Comparison of ENCODE assay signal across 32 mouse cellular contexts in genomic region chr11:62981729-62982128, GRCm38 (mm10). TPM values are rescaled to one million over a fixed set of nuclear protein-coding genes. Genes with fewer than 3 reads are reported as not detected.
DNase-seq lines count a peak whose midpoint lies in the region; ATAC-seq and TF ChIP-seq lines count a peak whose summit lies in the region.
"Had no signal": no experiment of that assay in that cellular context is flagged by ENCODE, and none has a peak within 500 bp of the region (broad histone marks: within the 10 kb centered on the region; RNA-seq: fewer than 3 reads in every experiment).

No protein-coding gene starts in this region.

- peak; percentile 13 for DNase-seq in cerebellum, adult 9-10 months
- DNase-seq in cerebellum, adult 9-11 months = no peak
- DNase-seq in heart, adult 18-20 months = peak; percentile 14 to 32
- no peak for DNase-seq in heart, postnatal 25 days (ENCODE audit: low spot score)
- peak; percentile 56 for DNase-seq in left cerebral cortex, postnatal 4 days
- DNase-seq in left cerebral cortex, postnatal 10 days (ENCODE audit: extremely low spot score in 1 of 2, low spot score in 2 of 2) = no peak
- DNase-seq in MEL (ENCODE audit: low read depth, low spot score) = peak; percentile 4
- DNase-seq: B cell, adult 2 months; heart, postnatal 36 days; kidney, adult 18-20 months; kidney, postnatal 4 days; liver, embryonic 13.5 days; lung, adult 2 months; lung, postnatal 36 days; right cerebral cortex, adult 18-20 months; right cerebral cortex, postnatal 4 days; thymus, postnatal 25 days had no signal

- no peak overlapping the region for H3K27ac ChIP-seq in MEL (ENCODE audit: control insufficient read depth, low read depth, low read length)
- H3K27ac ChIP-seq: embryonic facial prominence, embryonic 12.5 days; forebrain, embryonic 15.5 days; heart, embryonic 13.5 days; liver, embryonic 13.5 days; neural tube, embryonic 15.5 days; stomach, embryonic 15.5 days had no signal

- H3K4me1 ChIP-seq in MEL (ENCODE audit: control insufficient read depth in 1 of 2, insufficient read depth in 2 of 2, low read length in 2 of 2) = no peaks in the 10 kb centered on the region
- H3K4me1 ChIP-seq: liver, embryonic 13.5 days; megakaryocyte, embryonic 14.5 days; stomach, embryonic 15.5 days had no signal

- H3K4me3 ChIP-seq in MEL (ENCODE audit: control insufficient read depth in 1 of 2, insufficient read depth in 1 of 2, low read depth in 2 of 2, low read length in 2 of 2) = no peak overlapping the region
- H3K4me3 ChIP-seq: embryonic facial prominence, embryonic 12.5 days; forebrain, embryonic 15.5 days; heart, embryonic 13.5 days; liver, embryonic 13.5 days; megakaryocyte, embryonic 14.5 days; neural tube, embryonic 15.5 days; stomach, embryonic 15.5 days had no signal

- intact Hi-C loops in heart, postnatal 25 days (cut with DNase I) = no loop called here
- intact Hi-C loops in left cerebral cortex, postnatal 4 days (cut with DNase I) = no loop called here
- intact Hi-C loops in left cerebral cortex, postnatal 10 days (cut with DNase I) = loop anchor here (5.0 to 10.0 kb wide), 2 partner anchors 59 to 153 kb away; no protein-coding TSS in a partner anchor

- no peak for TF ChIP-seq CTCF in MEL (IDR thresholded peaks at IDR 0.05 in 2 of 3, conservative IDR thresholded peaks at IDR 0.05 in 1 of 3; ENCODE audit: control insufficient read depth in 1 of 3, insufficient read depth in 1 of 3, low read depth in 2 of 3, low read length in 3 of 3, poor library complexity in 1 of 3, severe bottlenecking in 1 of 3)

- no peak for ATAC-seq in CD4-positive, CD25-positive, alpha-beta regulatory T cell, adult 4 months
- ATAC-seq: activated CD4-positive, CD25-positive, alpha-beta regulatory T cell, adult 4 months; forebrain, embryonic 15.5 days; inflammation-experienced regulatory T-cells, adult 6 months; midbrain, embryonic 16.5 days had no signal

- H3K27me3 ChIP-seq in MEL (ENCODE audit: control insufficient read depth in 1 of 2, insufficient read depth in 2 of 2, low read length in 2 of 2) = no peaks in the 10 kb centered on the region; a peak in 1 of 4 replicates
- H3K27me3 ChIP-seq: embryonic facial prominence, embryonic 12.5 days; forebrain, embryonic 15.5 days; heart, embryonic 13.5 days; liver, embryonic 13.5 days; neural tube, embryonic 15.5 days; stomach, embryonic 15.5 days had no signal

- no peak for TF ChIP-seq POLR2A in MEL (IDR thresholded peaks at IDR 0.05; ENCODE audit: control insufficient read depth in 1 of 2, insufficient read depth in 1 of 2, low read depth in 1 of 2, low read length in 2 of 2, poor library complexity in 1 of 2)

- TF ChIP-seq EP300 in MEL (IDR thresholded peaks at IDR 0.05; ENCODE audit: low read depth in 1 of 2, low read length in 2 of 2) = no peak

- H3K9me3 ChIP-seq in MEL (replicated peaks; ENCODE audit: insufficient read depth, low read length) = no peaks in the 10 kb centered on the region
- H3K9me3 ChIP-seq: embryonic facial prominence, embryonic 12.5 days; forebrain, embryonic 15.5 days; heart, embryonic 13.5 days; liver, embryonic 13.5 days; neural tube, embryonic 15.5 days; stomach, embryonic 15.5 days had no signal

- no peak for TF ChIP-seq RAD21 in MEL (IDR thresholded peaks at IDR 0.05; ENCODE audit: low read depth, low read length)

- H3K36me3 ChIP-seq in MEL (ENCODE audit: control insufficient read depth in 1 of 2, insufficient read depth in 2 of 2, low read length in 2 of 2) = no peaks in the 10 kb centered on the region
- H3K36me3 ChIP-seq: embryonic facial prominence, embryonic 12.5 days; forebrain, embryonic 15.5 days; heart, embryonic 13.5 days; liver, embryonic 13.5 days; neural tube, embryonic 15.5 days; stomach, embryonic 15.5 days had no signal

- no peaks in the 10 kb centered on the region for H3K79me2 ChIP-seq in MEL (ENCODE audit: control insufficient read depth, insufficient read depth, low read length, poor library complexity)

- no peak overlapping the region for H3K9ac ChIP-seq in MEL (ENCODE audit: control insufficient read depth, low read depth, low read length, poor library complexity, severe bottlenecking)
- H3K9ac ChIP-seq: embryonic facial prominence, embryonic 12.5 days; forebrain, embryonic 15.5 days; heart, embryonic 13.5 days; liver, embryonic 13.5 days; neural tube, embryonic 15.5 days; stomach, embryonic 15.5 days had no signal

TF ChIP-seq in MEL, 35 proteins besides CTCF, POLR2A, EP300 and RAD21:
- TF ChIP-seq POLR2AphosphoS2 (IDR thresholded peaks at IDR 0.05; ENCODE audit: low read length) = no peak
- TF ChIP-seq ZKSCAN1 (IDR thresholded peaks at IDR 0.05; ENCODE audit: low read depth, low read length) = no peak
- no peak for TF ChIP-seq ZC3H11A (IDR thresholded peaks at IDR 0.05; ENCODE audit: low read depth, low read length)
- no peak for TF ChIP-seq KAT2A (conservative IDR thresholded peaks at IDR 0.05; ENCODE audit: low read depth, low read length)
- TF ChIP-seq NRF1 (IDR thresholded peaks at IDR 0.05; ENCODE audit: insufficient read depth, low read depth, low read length, poor library complexity, severe bottlenecking) = no peak
- TF ChIP-seq TBP (IDR thresholded peaks at IDR 0.05; ENCODE audit: low read depth, low read length) = no peak
- no peak for TF ChIP-seq MAX (IDR thresholded peaks at IDR 0.05; ENCODE audit: low read length)
- no peak for TF ChIP-seq HCFC1 (IDR thresholded peaks at IDR 0.05; ENCODE audit: low read depth, low read length)
- TF ChIP-seq SIN3A (IDR thresholded peaks at IDR 0.05; ENCODE audit: low read length) = no peak
- no peak for TF ChIP-seq MEF2A (IDR thresholded peaks at IDR 0.05; ENCODE audit: extremely low read depth, insufficient replicate concordance, low read depth, low read length, poor library complexity, severe bottlenecking)
- no peak for TF ChIP-seq ETS1 (IDR thresholded peaks at IDR 0.05; ENCODE audit: low read depth, low read length)
- no peak for TF ChIP-seq MXI1 (IDR thresholded peaks at IDR 0.05; ENCODE audit: low read depth, low read length)
- no peak for TF ChIP-seq CHD2 (IDR thresholded peaks at IDR 0.05; ENCODE audit: low read length)
- TF ChIP-seq BHLHE40 (IDR thresholded peaks at IDR 0.05; ENCODE audit: borderline replicate concordance, low read depth, low read length) = no peak
- TF ChIP-seq MAFK (IDR thresholded peaks at IDR 0.05; ENCODE audit: borderline replicate concordance, low read depth, low read length) = no peak
- no peak for TF ChIP-seq TCF12 (IDR thresholded peaks at IDR 0.05; ENCODE audit: low read depth, low read length)
TF ChIP-seq in MEL: peak in this region for 0.

RNA-seq across cellular contexts. Expression of gene Cdrt4, which starts 30.7 kb away (rescaled TPM):
- not detected for total RNA-seq in heart, adult 18-20 months (2021)
- total RNA-seq in heart, postnatal 25 days (2021) = not detected
- total RNA-seq in left cerebral cortex, postnatal 4 days (2021) = not detected
- not detected for total RNA-seq in left cerebral cortex, postnatal 10 days (2021)
- total RNA-seq in MEL (2012; rRNA removed) = not detected in 2 replicates
- not detected for polyA plus RNA-seq in MEL (2012; ENCODE audit: insufficient read depth in 1 of 2, insufficient read length in 2 of 2, low read depth in 1 of 2, low replicate concordance in 2 of 2, missing spikeins in 1 of 2)
- not detected for polyA plus RNA-seq in CD4-positive, CD25-positive, alpha-beta regulatory T cell, adult 4 months (2017; shearing (Covaris generic))
- total RNA-seq: adrenal gland, postnatal 36 days; gastrocnemius, adult 8-10 months; granulocyte monocyte progenitor cell, adult 5-6 weeks; heart, postnatal 36 days; left cerebral cortex, postnatal 25 days had no signal
- polyA plus RNA-seq: activated CD4-positive, CD25-positive, alpha-beta regulatory T cell, adult 4 months; forebrain, embryonic 15.5 days; heart, embryonic 13.5 days; inflammation-experienced regulatory T-cells, adult 6 months; kidney, embryonic 16.5 days; liver, embryonic 13.5 days; midbrain, embryonic 16.5 days; neural tube, embryonic 15.5 days had no signal

Comparison
In these comparisons a context has a peak if more than half of its experiments do, and no peak if none do; other contexts are left out.
1. DNase-seq: peak in cerebellum, adult 9-10 months (single experiment), heart, adult 18-20 months (2 of 2), left cerebral cortex, postnatal 4 days (single experiment) and MEL (single experiment); none in cerebellum, adult 9-11 months (single experiment), heart, postnatal 25 days (single experiment) and left cerebral cortex, postnatal 10 days (0 of 2).